ENCODE assay signal across 9 mouse cellular contexts in genomic region chr10:59430701-59431218, GRCm38 (mm10). TPM values are rescaled to one million over a fixed set of nuclear protein-coding genes. Genes with fewer than 3 reads are reported as not detected.
A peak's percentile ranks its signal among the peaks of the same experiment; 100 is the strongest.
DNase-seq lines count a peak whose midpoint lies in the region; ATAC-seq and TF ChIP-seq lines count a peak whose summit lies in the region.
"Had no signal": no experiment of that assay in that cellular context is flagged by ENCODE, and none has a peak within 500 bp of the region (broad histone marks: within the 10 kb centered on the region; RNA-seq: fewer than 3 reads in every experiment).

No protein-coding gene starts in this region.

- no peaks in the 10 kb centered on the region for H3K9me3 ChIP-seq in hindbrain, postnatal 0 days (ENCODE audit: low read length)

- H3K4me3 ChIP-seq in hindbrain, postnatal 0 days (ENCODE audit: low read length) = no peak overlapping the region

- WGBS in hindbrain, postnatal 0 days = 73% methylated on average over 6 of the region's 6 CpGs

- H3K9ac ChIP-seq in hindbrain, postnatal 0 days (replicated peaks; ENCODE audit: low read length) = no peak overlapping the region

- no peaks in the 10 kb centered on the region for H3K36me3 ChIP-seq in hindbrain, postnatal 0 days (ENCODE audit: insufficient read depth, low read length)

- no peak for TF ChIP-seq CTCF in hindbrain, postnatal 0 days (IDR thresholded peaks at IDR 0.05; ENCODE audit: low read depth)

- peak; percentile 7 for DNase-seq in right cerebral cortex, adult 18-20 months
- DNase-seq in right cerebral cortex, postnatal 25 days = no peak
- peak; percentile 33 for DNase-seq in liver
- DNase-seq in urinary bladder, postnatal 36 days (ENCODE audit: low spot score in 2 of 2) = peak; percentile 16 to 42
- no peak for DNase-seq in retina, postnatal 1 day
- no peak for DNase-seq in hindbrain, postnatal 0 days (ENCODE audit: low spot score)
- DNase-seq: cerebellum, adult 11-12 months; kidney, postnatal 25 days had no signal

- H3K4me1 ChIP-seq in hindbrain, postnatal 0 days (ENCODE audit: insufficient read depth, low read length) = no peaks in the 10 kb centered on the region

- H3K4me2 ChIP-seq in hindbrain, postnatal 0 days (ENCODE audit: low read depth, low read length) = no peak overlapping the region

- peak; percentile 91 for ATAC-seq in activated CD4-positive, CD25-positive, alpha-beta regulatory T cell, adult 4 months
- no peak for ATAC-seq in hindbrain, postnatal 0 days

- no peak overlapping the region for H3K27ac ChIP-seq in hindbrain, postnatal 0 days

- no peaks in the 10 kb centered on the region for H3K27me3 ChIP-seq in hindbrain, postnatal 0 days (ENCODE audit: insufficient read depth, low read length)

RNA-seq across cellular contexts. Expression of gene Oit3, which starts 10.8 kb away (rescaled TPM):
- not detected for polyA plus RNA-seq in activated CD4-positive, CD25-positive, alpha-beta regulatory T cell, adult 4 months (2017; shearing (Covaris generic))
- total RNA-seq in hindbrain, postnatal 0 days (2014; rRNA removed) = not detected in 2 replicates
- polyA plus RNA-seq in hindbrain, postnatal 0 days (2015; fragmentation: Nextera tagmentation; extraction: Ambion mirVana) = 0.11 and 0.23 TPM in 2 replicates

RNA-seq across cellular contexts. Expression of gene Pla2g12b, which starts 27.3 kb away (rescaled TPM):
- polyA plus RNA-seq in activated CD4-positive, CD25-positive, alpha-beta regulatory T cell, adult 4 months (2017; shearing (Covaris generic)) = not detected
- not detected in 2 replicates for total RNA-seq in hindbrain, postnatal 0 days (2014; rRNA removed)
- not detected in 2 replicates for polyA plus RNA-seq in hindbrain, postnatal 0 days (2015; fragmentation: Nextera tagmentation; extraction: Ambion mirVana)

RNA-seq across cellular contexts. Expression of gene Gm10273, which starts 35.3 kb away (rescaled TPM):
- polyA plus RNA-seq in activated CD4-positive, CD25-positive, alpha-beta regulatory T cell, adult 4 months (2017; shearing (Covaris generic)) = 10 to 100 TPM; 37.3 to 71.3 TPM
- total RNA-seq in hindbrain, postnatal 0 days (2014; rRNA removed) = 1.3 and 5.9 TPM in 2 replicates
- polyA plus RNA-seq in hindbrain, postnatal 0 days (2015; fragmentation: Nextera tagmentation; extraction: Ambion mirVana) = 4.0 and 7.7 TPM in 2 replicates

Comparison
In these comparisons a context has a peak if more than half of its experiments do, and no peak if none do; other contexts are left out.
1. DNase-seq: peak in right cerebral cortex, adult 18-20 months (single experiment), liver (single experiment) and urinary bladder, postnatal 36 days (2 of 2); none in right cerebral cortex, postnatal 25 days (single experiment), retina, postnatal 1 day (single experiment) and hindbrain, postnatal 0 days (single experiment).